Mouse (Mus musculus) inflammation-experienced regulatory T-cells (primary cell): ENCODE measurements around the gene Gm20883. TPM values are rescaled to one million over a fixed set of nuclear protein-coding genes. Genes with fewer than 3 reads are reported as not detected.

Experiments
- polyA plus RNA-seq, 2 experiments: library from polyadenylated mRNA; unstranded; fragments of 100-300 nt; shearing (Covaris generic); gene quantifications; one replicate each; pipeline ENCODE4 v1.2.1; 2017

The Gm20883 gene
- polyA plus RNA-seq: not detected

DNA sequence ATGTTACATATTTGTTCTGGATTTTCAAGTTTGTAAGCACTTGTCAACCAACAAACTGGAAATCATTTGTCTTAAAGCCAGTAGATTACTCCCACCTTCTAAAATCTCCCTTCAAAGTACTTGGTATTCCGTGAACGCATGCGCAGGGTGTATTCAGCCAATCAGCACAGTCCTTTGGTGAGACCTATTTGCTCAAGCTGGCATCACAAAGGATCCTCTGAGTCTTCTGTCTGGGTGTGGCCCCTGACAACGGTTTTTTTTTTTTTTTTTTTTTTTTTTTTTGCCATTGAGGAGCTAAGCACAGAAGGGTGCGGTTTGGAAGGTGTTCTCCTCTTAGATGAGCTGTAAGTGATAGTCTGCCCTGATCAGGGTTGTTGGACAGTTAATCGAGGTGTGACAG lies at the start of gene Gm20883:
Gm20883 (plus strand) TSS at position 301 of the 400 bp plus-strand sequence.

